ENCODE assay signal across 1 mouse cellular context in the genomic region with DNA sequence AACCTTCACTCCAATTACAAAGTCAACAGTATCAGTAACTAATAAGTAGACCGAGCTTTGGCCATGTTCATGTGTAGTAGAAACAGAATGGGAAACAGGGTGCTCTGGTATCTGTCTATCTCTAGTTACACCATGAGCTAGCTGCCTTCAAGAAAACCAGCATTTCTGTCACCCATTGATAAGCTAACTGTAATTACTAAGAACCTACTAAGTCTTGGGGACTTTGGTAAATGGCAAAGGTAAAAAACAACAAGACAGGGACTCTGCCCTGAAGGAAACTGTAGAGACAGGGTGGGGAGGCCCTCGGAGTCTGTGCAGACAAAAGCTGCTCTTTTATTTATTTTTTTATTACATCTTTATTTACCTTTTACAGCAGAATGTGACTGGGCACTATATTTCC.
TF ChIP-seq lines count a peak whose summit lies in the region.

No protein-coding gene starts in this region.

TF ChIP-seq in MEL, 35 proteins besides CTCF, POLR2A, EP300 and RAD21 (continued from another document):
- no peak for TF ChIP-seq CHD1 (IDR thresholded peaks at IDR 0.05; ENCODE audit: low read depth, low read length)
